Mouse (Mus musculus) erythroblast, embryonic 14.5 days (primary cell): ENCODE measurements at regions not wholly inside any gene's neighbourhood (a gene's known extent, or its start where the extent isn't known, plus 50 kb on each side); places are given as distances from the start of the nearest gene placed in this dataset.

Experiments used
- GATA1 ChIP-seq: IDR thresholded peaks from 2 replicates; pipeline ENCODE4 v1.6.1; 2012; ENCODE audit warnings: low read length, inconsistent platforms, mixed read lengths
- TAL1 ChIP-seq: IDR thresholded peaks from 3 replicates; pipeline ENCODE4 v1.6.1; 2012; ENCODE audit warnings: low read length, inconsistent platforms, mixed read lengths

- TF ChIP-seq TAL1 (no peak), GATA1 (no peak)
These were observed 1361.0 kb upstream of the A1bg start for GRCm38 (mm10) chr15:62283661-62284429.
